In the genomic region with DNA sequence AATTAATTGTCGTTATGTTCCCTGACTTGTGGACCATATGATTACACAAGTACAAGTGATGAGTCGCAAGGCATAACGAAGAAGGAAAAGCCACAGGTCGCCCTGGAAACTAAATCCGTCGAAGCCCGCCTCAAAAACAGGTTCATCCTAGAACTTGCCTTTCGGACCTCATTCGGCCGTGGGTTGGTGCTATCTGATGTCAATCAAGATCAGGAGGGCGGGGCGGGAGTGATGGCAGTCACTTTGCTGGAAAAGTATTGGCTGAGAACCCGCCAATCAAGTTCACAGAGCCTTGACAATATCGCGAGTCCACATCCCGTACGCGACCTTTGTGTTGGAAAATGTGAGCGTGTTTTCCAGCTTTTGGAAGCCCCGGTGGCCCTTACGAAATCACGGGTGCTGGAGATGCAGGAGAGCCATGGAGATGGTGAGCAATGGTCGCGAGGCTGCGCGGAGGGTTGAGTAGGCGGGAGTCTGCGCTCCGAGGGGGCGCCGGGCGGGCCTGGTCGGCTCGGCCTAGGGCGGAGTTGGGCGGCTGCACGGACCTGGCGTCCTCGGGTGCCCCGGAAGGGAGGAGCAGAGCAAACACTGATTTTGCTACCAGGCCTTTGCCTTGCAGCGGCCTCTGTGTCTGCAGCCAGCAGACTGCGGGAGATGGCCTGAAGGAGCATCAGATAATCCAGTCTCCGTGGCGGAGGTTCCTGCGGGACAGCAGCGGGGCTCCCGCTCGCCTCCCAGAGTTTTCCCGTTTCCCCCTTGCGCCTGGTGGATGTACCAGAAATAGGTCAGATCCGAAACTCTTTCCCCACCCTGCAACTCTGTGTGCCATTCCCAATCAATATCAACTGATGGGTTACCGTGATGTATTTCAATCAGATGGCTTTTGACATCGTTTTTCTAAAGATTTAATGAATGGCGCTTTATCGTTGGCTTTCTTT, we compare ENCODE assay signal across 8 mouse cellular contexts. TPM values are rescaled to one million over a fixed set of nuclear protein-coding genes. Genes with fewer than 3 reads are reported as not detected.
DNase-seq lines count a peak whose midpoint lies in the region; ATAC-seq and TF ChIP-seq lines count a peak whose summit lies in the region.

A gene (plus strand): TSS at position 285 of the 938 bp plus-strand sequence.

- peak within 1 kb of the TSS; percentile 97 for H3K27ac ChIP-seq in embryonic facial prominence, embryonic 14.5 days (replicated peaks; ENCODE audit: low read depth, low read length)
- peak within 1 kb of the TSS; percentile 98 for H3K27ac ChIP-seq in heart, adult 2 months
- H3K27ac ChIP-seq in limb, embryonic 13.5 days, result peak within 1 kb of the TSS; percentile 96
- peak within 1 kb of the TSS; percentile 92 for H3K27ac ChIP-seq in midbrain, embryonic 16.5 days (ENCODE audit: low read length)

- no peaks in the 10 kb centered on the region for H3K9me3 ChIP-seq in embryonic facial prominence, embryonic 14.5 days (ENCODE audit: control insufficient read depth, low read length)
- no peaks in the 10 kb centered on the region for H3K9me3 ChIP-seq in limb, embryonic 13.5 days
- H3K9me3 ChIP-seq in midbrain, embryonic 16.5 days (replicated peaks; ENCODE audit: control insufficient read depth, low read length, poor library complexity, severe bottlenecking), result no peaks in the 10 kb centered on the region

- H3K4me2 ChIP-seq in embryonic facial prominence, embryonic 14.5 days (ENCODE audit: low read depth, low read length), result peak within 1 kb of the TSS; percentile 74
- H3K4me2 ChIP-seq in limb, embryonic 13.5 days (replicated peaks), result peak within 1 kb of the TSS; percentile 76
- peak within 1 kb of the TSS; percentile 91 for H3K4me2 ChIP-seq in midbrain, embryonic 16.5 days (ENCODE audit: low read length)

- under 1% methylated on average over 44 of the region's 55 CpGs for WGBS in embryonic facial prominence, embryonic 14.5 days
- WGBS in heart, adult 2 months, result under 1% methylated on average over 55 of the region's 55 CpGs
- WGBS in limb, embryonic 13.5 days, result 2% methylated on average over 55 of the region's 55 CpGs
- under 1% methylated on average over 55 of the region's 55 CpGs for WGBS in midbrain, embryonic 16.5 days

- ATAC-seq in embryonic facial prominence, embryonic 14.5 days (ENCODE audit: low read depth), result peak; percentile 99
- peak; percentile 100 for ATAC-seq in limb, embryonic 13.5 days (ENCODE audit: low FRiP score, low read depth)
- ATAC-seq in midbrain, embryonic 16.5 days, result peak; percentile 99

- TF ChIP-seq EP300 in heart, adult 2 months (IDR thresholded peaks at IDR 0.05; ENCODE audit: insufficient read depth, low read depth, low read length), result 0 out of 2 replicates have a peak, but pooled peaks have one; percentile 19

- TF ChIP-seq CTCF in heart, adult 2 months (IDR thresholded peaks at IDR 0.05), result peak; percentile 37

- H3K79me2 ChIP-seq in heart, adult 2 months (replicated peaks; ENCODE audit: control insufficient read depth, insufficient read depth, low read length), result no peaks in the 10 kb centered on the region

- peak; percentile 63 for TF ChIP-seq POLR2A in heart, adult 2 months (IDR thresholded peaks at IDR 0.05; ENCODE audit: insufficient read depth, low read depth, low read length)

- H3K27me3 ChIP-seq in embryonic facial prominence, embryonic 14.5 days (replicated peaks; ENCODE audit: control insufficient read depth, insufficient read depth, low read length), result no peaks in the 10 kb centered on the region
- H3K27me3 ChIP-seq in heart, adult 2 months (ENCODE audit: control insufficient read depth, insufficient read depth, low read length), result no peaks in the 10 kb centered on the region
- no peaks in the 10 kb centered on the region for H3K27me3 ChIP-seq in limb, embryonic 13.5 days
- no peaks in the 10 kb centered on the region for H3K27me3 ChIP-seq in midbrain, embryonic 16.5 days (ENCODE audit: control insufficient read depth, insufficient read depth, low read depth, low read length)

- H3K9ac ChIP-seq in embryonic facial prominence, embryonic 14.5 days (ENCODE audit: low read depth, low read length), result peak within 1 kb of the TSS; percentile 88
- peak within 1 kb of the TSS; percentile 85 for H3K9ac ChIP-seq in heart, adult 2 months (ENCODE audit: low read depth, low read length)
- H3K9ac ChIP-seq in limb, embryonic 13.5 days, result peak within 1 kb of the TSS; percentile 85
- peak within 1 kb of the TSS; percentile 82 for H3K9ac ChIP-seq in midbrain, embryonic 16.5 days (ENCODE audit: low read depth, low read length)

- peak within 1 kb of the TSS; percentile 83 for H3K4me3 ChIP-seq in embryonic facial prominence, embryonic 14.5 days (ENCODE audit: low read depth, low read length)
- H3K4me3 ChIP-seq in heart, adult 2 months, result peak within 1 kb of the TSS; percentile 95
- peak within 1 kb of the TSS; percentile 68 for H3K4me3 ChIP-seq in limb, embryonic 13.5 days
- H3K4me3 ChIP-seq in midbrain, embryonic 16.5 days (ENCODE audit: low read depth, low read length), result peak within 1 kb of the TSS; percentile 91

- intact Hi-C loops in heart, adult 2 months (cut with DNase I), result loop anchor here (2.0 to 10.0 kb wide), 4 partner anchors 155 to 360 kb away; a partner anchor contains a TSS

- peak; percentile 100 for DNase-seq in 3T3-L1 (ENCODE audit: low read depth, low spot score)
- peak; percentile 86 to 95 for DNase-seq in adrenal gland, postnatal 4 days (ENCODE audit: low spot score in 2 of 2)
- peak; percentile 99 for DNase-seq in embryonic facial prominence, embryonic 14.5 days (ENCODE audit: low spot score)
- peak; percentile 98 for DNase-seq in heart, adult 2 months
- peak; percentile 98 to 99 for DNase-seq in kidney, adult 8-10 months
- peak; percentile 82 to 95 for DNase-seq in spleen, postnatal 10 days (ENCODE audit: low spot score in 2 of 2)

- peaks cover 7% of the 10 kb centered on the region; the same call in 1 of the 2 replicates for H3K36me3 ChIP-seq in embryonic facial prominence, embryonic 14.5 days (ENCODE audit: control insufficient read depth, insufficient read depth, low read length)
- H3K36me3 ChIP-seq in heart, adult 2 months (ENCODE audit: control insufficient read depth, insufficient read depth, low read length), result peaks cover 3% of the 10 kb centered on the region; the same call in 1 of the 2 replicates
- H3K36me3 ChIP-seq in limb, embryonic 13.5 days, result peaks cover 31% of the 10 kb centered on the region
- H3K36me3 ChIP-seq in midbrain, embryonic 16.5 days (ENCODE audit: control insufficient read depth, insufficient read depth, low read length), result peaks cover 8% of the 10 kb centered on the region; the same call in 1 of the 2 replicates

- H3K4me1 ChIP-seq in embryonic facial prominence, embryonic 14.5 days (ENCODE audit: control insufficient read depth, insufficient read depth, low read length), result peaks cover 9% of the 10 kb centered on the region
- peaks cover 4% of the 10 kb centered on the region for H3K4me1 ChIP-seq in heart, adult 2 months (ENCODE audit: control insufficient read depth, insufficient read depth, low read length)
- H3K4me1 ChIP-seq in limb, embryonic 13.5 days, result peaks cover 13% of the 10 kb centered on the region
- H3K4me1 ChIP-seq in midbrain, embryonic 16.5 days (ENCODE audit: control insufficient read depth, insufficient read depth, low read length), result peaks cover 14% of the 10 kb centered on the region

RNA-seq across cellular contexts. Expression of the gene that starts here (rescaled TPM):
- 10 to 100 TPM; 49.4 to 53.4 TPM for total RNA-seq in adrenal gland, postnatal 4 days (2021)
- polyA plus RNA-seq in embryonic facial prominence, embryonic 14.5 days (2014; fragmentation: Nextera tagmentation; extraction: Ambion mirVana), result 41.7 and 51.2 TPM in 2 replicates
- total RNA-seq in heart, adult 2 months (2021), result 10 to 100 TPM; 24.3 to 25.5 TPM
- polyA plus RNA-seq in heart, adult 2 months (2012; rRNA removed), result 10.7 and 21.7 TPM in 2 replicates
- 52.1 and 52.8 TPM in 2 replicates for polyA plus RNA-seq in limb, embryonic 13.5 days (2015; fragmentation: Nextera tagmentation; extraction: Ambion mirVana)
- polyA plus RNA-seq in midbrain, embryonic 16.5 days (2015; fragmentation: Nextera tagmentation; extraction: Ambion mirVana), result 55.0 and 57.7 TPM in 2 replicates

Comparison
In these comparisons a context has a peak if more than half of its experiments do, and no peak if none do; other contexts are left out.
1. Peak in every context shown above with its lines: DNase-seq, ATAC-seq, H3K4me3 ChIP-seq and H3K27ac ChIP-seq.